Mouse (Mus musculus) A20 (cell line): ENCODE results near the gene Ifit1bl1.

Experiments used
- DNase-seq: peaks from one replicate; pipeline ENCODE4 v3.0.0-alpha.2; 2011; ENCODE audit warnings: low read depth, low spot score

Ifit1bl1 gene

GRCm38 (mm10) chr19:34546211-34546610 lies 55.5 kb downstream of the Ifit1bl1 start:
- no peak for DNase-seq
